Mouse (Mus musculus) gastrocnemius, adult 18-20 months (tissue): ENCODE measurements around the gene Megf11. TPM values are rescaled to one million over a fixed set of nuclear protein-coding genes. Genes with fewer than 3 reads are reported as not detected.
"Not testable (repeated sequence)": the region's sequence is repeated elsewhere in the genome, so short reads cannot be mapped to it uniquely, and the experiment has no call there.

Experiments used
- DNase-seq: peaks from one replicate; pipeline ENCODE4 v3.0.0; 2021; ENCODE audit warnings: low spot score
- total RNA-seq, 2 experiments: library from RNA; stranded (reverse); gene quantifications; 2 replicates each; pipeline ENCODE4 v1.2.3; 2021

Megf11 gene
- total RNA-seq, 2 experiments from 2014 or later = 0.45 to 0.59 TPM

GRCm38 (mm10) chr9:64466090-64466489 lies 80.7 kb downstream of the Megf11 start:
- DNase-seq = no peak

DNA sequence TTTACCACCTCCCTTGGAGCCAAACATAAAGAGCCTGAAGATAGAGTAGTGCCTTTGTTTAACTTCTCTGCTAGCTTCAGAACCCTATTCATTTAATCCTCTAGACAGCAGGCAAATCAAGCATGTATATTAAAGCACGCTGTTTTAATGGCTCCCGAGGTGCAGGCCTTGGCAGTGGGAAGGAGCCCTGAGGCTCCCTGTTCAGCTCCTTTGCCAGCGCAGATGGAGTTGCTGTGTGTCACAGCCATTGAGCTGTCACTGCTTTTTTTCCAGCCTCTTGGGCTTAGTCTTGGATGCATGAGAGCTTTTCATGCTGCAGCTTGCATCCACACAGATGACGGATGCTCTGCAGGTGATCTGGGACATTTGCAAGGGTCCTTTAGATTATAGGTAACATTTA lies 81.1 kb downstream of the Megf11 start:
- DNase-seq = no peak

GRCm38 (mm10) chr9:64470806-64471205 lies 85.4 kb downstream of the Megf11 start:
- DNase-seq = no peak

DNA sequence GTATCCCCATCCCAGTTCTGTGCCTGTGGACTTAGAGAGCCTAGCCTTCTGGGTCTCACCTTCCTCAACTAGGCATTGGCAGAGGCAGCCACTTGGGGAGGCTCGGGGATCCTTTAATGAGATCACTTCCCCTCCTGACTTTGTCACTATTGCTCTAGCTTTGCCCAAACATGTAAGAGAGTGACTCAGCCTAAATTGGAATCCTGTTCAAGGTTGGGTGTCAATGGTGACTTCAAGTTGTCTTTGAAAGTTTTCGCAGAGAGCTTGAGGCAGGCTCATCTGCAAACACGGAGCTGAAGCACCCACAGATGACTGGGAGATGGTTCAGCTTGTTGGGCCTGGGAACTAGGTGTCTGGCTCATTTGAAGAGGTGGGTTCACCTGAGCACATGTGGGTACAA lies 85.9 kb downstream of the Megf11 start:
- DNase-seq = no peak

- DNase-seq = no peak
Measured at GRCm38 (mm10) chr9:64472165-64472564, 86.7 kb downstream of the Megf11 start.

DNA sequence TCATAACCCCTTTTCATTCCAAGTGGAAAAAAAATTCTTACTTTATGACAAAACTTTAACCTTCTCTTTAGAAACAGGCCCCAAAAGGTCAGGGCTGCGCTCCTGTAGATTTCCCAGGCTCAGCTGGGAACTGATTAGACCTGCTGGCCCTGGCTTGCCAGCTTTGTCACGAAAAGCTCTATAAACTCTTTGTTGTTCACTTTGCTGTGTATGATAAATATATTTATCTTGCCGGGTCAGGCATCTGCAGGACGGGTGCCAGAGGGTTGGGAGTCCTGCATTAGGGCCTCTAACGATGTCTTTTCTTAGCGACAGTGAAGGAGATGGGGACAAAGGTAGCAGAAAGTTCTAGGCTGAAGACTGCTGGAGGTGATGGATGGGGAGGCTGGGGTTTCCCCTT lies 87.3 kb downstream of the Megf11 start:
- DNase-seq = no peak

GRCm38 (mm10) chr9:64473170-64473569 lies 87.7 kb downstream of the Megf11 start:
- DNase-seq = no peak

DNA sequence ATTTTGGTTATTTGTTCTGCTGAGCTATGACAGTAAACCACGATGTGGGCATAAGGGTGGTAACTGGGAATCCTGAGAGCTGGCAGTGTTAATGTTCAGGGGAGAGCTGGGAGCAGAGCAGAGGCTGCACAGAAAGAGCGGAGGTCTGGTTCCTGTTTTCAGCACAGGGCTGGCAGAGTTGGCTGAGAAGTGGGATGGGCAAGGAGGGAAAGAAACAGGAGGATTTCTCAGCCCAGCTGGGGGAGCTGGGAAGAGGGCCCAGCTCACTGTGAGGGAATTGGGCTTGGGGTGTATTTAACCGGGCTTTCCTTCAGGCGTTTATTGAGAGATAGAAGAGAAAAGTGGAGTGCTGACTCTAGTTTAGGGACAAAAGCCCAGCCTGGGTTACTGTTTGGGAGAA lies 88.3 kb downstream of the Megf11 start:
- no peak for DNase-seq

- peak; percentile 13 for DNase-seq
Measured at GRCm38 (mm10) chr9:64474142-64474541, 88.7 kb downstream of the Megf11 start.

GRCm38 (mm10) chr9:64475942-64476341 lies 90.5 kb downstream of the Megf11 start:
- no peak for DNase-seq

GRCm38 (mm10) chr9:64477397-64477796 lies 92.0 kb downstream of the Megf11 start:
- DNase-seq = not testable (repeated sequence)

- no peak for DNase-seq
Measured at GRCm38 (mm10) chr9:64482126-64482525, 96.7 kb downstream of the Megf11 start.

GRCm38 (mm10) chr9:64487377-64487776 lies 102.0 kb downstream of the Megf11 start:
- no peak for DNase-seq

DNA sequence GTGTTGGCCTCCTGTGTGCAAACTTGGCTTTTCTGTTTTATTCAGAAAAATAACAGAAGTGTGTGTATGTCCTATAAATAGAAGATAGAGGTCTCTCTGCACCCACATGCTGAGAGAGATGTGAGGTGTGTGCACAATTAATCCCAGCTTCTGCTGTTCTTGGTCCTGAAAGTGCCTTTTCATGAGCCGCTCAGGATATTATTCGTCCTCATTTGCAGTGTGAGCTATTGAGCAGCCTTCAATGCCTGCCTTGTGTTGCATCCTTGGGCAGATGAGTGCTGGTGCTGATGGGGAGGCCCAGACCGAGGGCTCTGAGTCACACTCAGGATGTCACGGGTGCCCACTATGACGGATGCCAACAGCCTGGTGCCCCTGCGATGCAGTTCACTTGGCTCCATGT lies 109.2 kb downstream of the Megf11 start:
- DNase-seq = no peak

GRCm38 (mm10) chr9:64498929-64499328 lies 113.5 kb downstream of the Megf11 start:
- DNase-seq = no peak

DNA sequence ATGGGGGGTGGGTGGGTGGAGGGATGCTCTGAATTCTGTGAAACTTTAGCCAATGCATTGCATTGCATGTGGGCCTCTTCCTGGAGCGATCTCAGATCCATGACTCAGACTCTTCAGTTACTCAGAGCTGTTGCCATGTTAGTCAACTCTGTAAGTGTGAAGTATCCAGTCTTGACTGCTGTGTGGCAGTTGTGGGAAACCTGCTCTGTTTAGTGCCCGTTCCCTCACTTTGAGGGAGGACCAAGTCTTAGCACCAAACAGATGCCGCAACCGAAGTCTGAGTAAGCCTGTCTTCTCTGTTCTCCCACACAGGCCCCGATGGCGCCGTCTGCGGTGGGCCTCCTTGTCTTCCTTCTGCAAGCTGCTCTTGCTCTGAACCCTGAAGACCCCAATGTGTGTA lies 115.8 kb downstream of the Megf11 start:
- no peak for DNase-seq

GRCm38 (mm10) chr9:64503996-64504395 lies 118.6 kb downstream of the Megf11 start:
- DNase-seq = peak; percentile 9

GRCm38 (mm10) chr9:64504456-64504855 lies 119.0 kb downstream of the Megf11 start:
- DNase-seq = no peak

GRCm38 (mm10) chr9:64504921-64505320 lies 119.5 kb downstream of the Megf11 start:
- no peak for DNase-seq

DNA sequence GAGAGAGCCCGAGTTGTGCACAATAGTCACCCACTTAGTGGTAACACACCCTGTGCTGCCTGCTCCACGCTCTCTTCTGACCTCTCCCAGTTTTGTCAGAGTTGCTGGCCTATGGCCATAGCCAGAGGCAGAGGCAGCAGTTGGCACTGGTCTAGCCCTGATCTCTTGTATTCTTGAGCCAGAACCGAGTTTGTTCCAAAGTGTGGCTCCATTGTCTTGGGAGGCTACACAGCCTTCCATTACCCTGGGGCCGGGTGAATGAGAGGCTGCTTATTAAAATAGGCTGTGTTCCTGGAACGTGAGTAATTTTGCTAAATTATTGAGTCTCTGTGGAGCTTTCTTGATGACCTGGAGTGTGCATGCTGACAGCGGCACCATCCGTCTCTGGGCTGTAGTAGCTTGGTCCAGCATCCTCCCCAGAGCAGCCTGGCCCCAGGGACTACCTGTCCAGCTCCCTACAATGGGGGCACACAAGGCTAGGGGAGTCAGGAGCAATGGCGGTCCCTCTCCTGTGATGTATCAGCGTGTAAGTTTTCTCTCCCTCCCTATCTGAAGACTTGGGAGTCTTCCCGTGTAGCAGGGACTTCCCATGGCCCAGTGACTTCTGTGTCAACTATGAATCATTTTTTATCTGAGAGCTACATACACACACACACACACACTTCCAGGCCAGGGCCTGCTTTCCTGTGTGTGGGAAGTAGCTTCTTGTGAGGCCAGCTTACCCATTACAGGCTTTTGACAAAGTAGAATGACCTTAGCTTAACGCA lies 121.2 kb downstream of the Megf11 start:
- no peak for DNase-seq

DNA sequence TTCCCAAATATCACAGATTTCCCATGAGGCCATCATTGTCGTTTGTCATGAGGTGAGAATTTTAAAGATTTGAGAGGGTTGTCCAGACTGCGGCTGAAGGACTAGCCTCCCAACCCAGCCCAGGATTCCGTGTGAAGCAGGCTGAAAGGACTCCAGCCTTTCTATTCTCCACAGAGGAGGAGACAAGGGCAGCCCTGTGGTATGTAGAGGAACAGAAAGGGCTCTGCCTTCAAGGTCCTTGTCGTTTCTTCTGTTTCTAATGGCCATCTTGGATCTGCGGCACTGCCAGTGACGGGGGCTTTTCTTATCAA lies 121.7 kb downstream of the Megf11 start:
- no peak for DNase-seq

GRCm38 (mm10) chr9:64507995-64508394 lies 122.6 kb downstream of the Megf11 start:
- DNase-seq = no peak

GRCm38 (mm10) chr9:64514826-64515225 lies 129.4 kb downstream of the Megf11 start:
- DNase-seq = no peak
